Mouse (Mus musculus): ENCODE data around the gene Pde2a. TPM values are rescaled to one million over a fixed set of nuclear protein-coding genes. Genes with fewer than 3 reads are reported as not detected.

The Pde2a gene
- total and polyA plus RNA-seq, 3 experiments, result 0.11 to 0.62 TPM; not detected in 1

DNA sequence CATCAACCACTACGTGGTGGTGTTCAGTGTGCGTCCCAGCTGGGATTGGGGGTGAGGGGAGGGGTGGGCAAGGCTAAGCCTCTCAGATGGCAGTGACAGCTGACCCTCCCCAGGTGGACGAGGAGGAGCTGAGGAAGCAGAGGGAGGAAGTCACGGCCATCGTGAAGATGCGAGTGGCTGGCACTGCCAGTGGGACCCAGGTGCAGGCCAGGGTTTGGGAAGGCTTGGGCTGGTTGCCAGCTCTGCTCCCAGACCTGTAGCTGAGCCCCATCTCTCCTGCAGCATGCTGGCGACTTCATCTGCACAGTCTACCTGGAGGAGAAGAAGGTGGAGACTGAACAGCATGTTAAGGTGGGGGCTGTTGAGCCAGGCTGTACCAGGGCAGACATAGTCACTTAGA is 20.0 kb upstream of the Pde2a start:
- TF ChIP-seq NRF1 (IDR thresholded peaks at IDR 0.05; ENCODE audit: insufficient read depth, low read depth, low read length, poor library complexity, severe bottlenecking) (no peak), E2F4 (IDR thresholded peaks at IDR 0.05; ENCODE audit: borderline replicate concordance, low read depth, low read length) (no peak)
- Histone ChIP-seq H3K4me3 (ENCODE audit: control insufficient read depth in 1 of 2, insufficient read depth in 1 of 2, low read depth in 2 of 2, low read length in 2 of 2) (no peak overlapping the region), H3K79me2 (ENCODE audit: control insufficient read depth, insufficient read depth, low read length, poor library complexity) (no peaks in the 10 kb centered on the region), H3K27ac (ENCODE audit: control insufficient read depth, low read depth, low read length) (no peak overlapping the region), H3K9ac (ENCODE audit: control insufficient read depth, low read depth, low read length, poor library complexity, severe bottlenecking) (no peak overlapping the region), H3K4me1 (ENCODE audit: control insufficient read depth in 1 of 2, insufficient read depth in 2 of 2, low read length in 2 of 2) (no peaks in the 10 kb centered on the region), H3K27me3 (ENCODE audit: control insufficient read depth in 1 of 2, insufficient read depth in 2 of 2, low read length in 2 of 2) (no peaks in the 10 kb centered on the region), H3K9me3 (replicated peaks; ENCODE audit: insufficient read depth, low read length) (no peaks in the 10 kb centered on the region), H3K36me3 (ENCODE audit: control insufficient read depth in 1 of 2, insufficient read depth in 2 of 2, low read length in 2 of 2) (no peaks in the 10 kb centered on the region; a peak in 1 of 4 replicates)
- no peak for DNase-seq (ENCODE audit: low read depth, low spot score)

GRCm38 (mm10) chr7:101403831-101404230 is 17.7 kb upstream of the Pde2a start:
- H3K36me3 ChIP-seq (ENCODE audit: control insufficient read depth in 1 of 2, insufficient read depth in 2 of 2, low read length in 2 of 2), result no peaks in the 10 kb centered on the region; a peak in 1 of 4 replicates
- no peaks in the 10 kb centered on the region for H3K4me1 ChIP-seq (ENCODE audit: control insufficient read depth in 1 of 2, insufficient read depth in 2 of 2, low read length in 2 of 2)
- TF ChIP-seq MXI1 (IDR thresholded peaks at IDR 0.05; ENCODE audit: low read depth, low read length) (no peak), ETS1 (IDR thresholded peaks at IDR 0.05; ENCODE audit: low read depth, low read length) (no peak), ZKSCAN1 (IDR thresholded peaks at IDR 0.05; ENCODE audit: low read depth, low read length) (no peak), MEF2A (IDR thresholded peaks at IDR 0.05; ENCODE audit: extremely low read depth, insufficient replicate concordance, low read depth, low read length, poor library complexity, severe bottlenecking) (no peak)
- H3K9ac ChIP-seq (ENCODE audit: control insufficient read depth, low read depth, low read length, poor library complexity, severe bottlenecking), result no peak overlapping the region
- no peak for DNase-seq (ENCODE audit: low read depth, low spot score)
- no peaks in the 10 kb centered on the region for H3K27me3 ChIP-seq (ENCODE audit: control insufficient read depth in 1 of 2, insufficient read depth in 2 of 2, low read length in 2 of 2)
- H3K79me2 ChIP-seq (ENCODE audit: control insufficient read depth, insufficient read depth, low read length, poor library complexity), result no peaks in the 10 kb centered on the region
- H3K9me3 ChIP-seq (replicated peaks; ENCODE audit: insufficient read depth, low read length), result no peaks in the 10 kb centered on the region
- no peak overlapping the region for H3K4me3 ChIP-seq (ENCODE audit: control insufficient read depth in 1 of 2, insufficient read depth in 1 of 2, low read depth in 2 of 2, low read length in 2 of 2)
- no peak overlapping the region for H3K27ac ChIP-seq (ENCODE audit: control insufficient read depth, low read depth, low read length)

DNA sequence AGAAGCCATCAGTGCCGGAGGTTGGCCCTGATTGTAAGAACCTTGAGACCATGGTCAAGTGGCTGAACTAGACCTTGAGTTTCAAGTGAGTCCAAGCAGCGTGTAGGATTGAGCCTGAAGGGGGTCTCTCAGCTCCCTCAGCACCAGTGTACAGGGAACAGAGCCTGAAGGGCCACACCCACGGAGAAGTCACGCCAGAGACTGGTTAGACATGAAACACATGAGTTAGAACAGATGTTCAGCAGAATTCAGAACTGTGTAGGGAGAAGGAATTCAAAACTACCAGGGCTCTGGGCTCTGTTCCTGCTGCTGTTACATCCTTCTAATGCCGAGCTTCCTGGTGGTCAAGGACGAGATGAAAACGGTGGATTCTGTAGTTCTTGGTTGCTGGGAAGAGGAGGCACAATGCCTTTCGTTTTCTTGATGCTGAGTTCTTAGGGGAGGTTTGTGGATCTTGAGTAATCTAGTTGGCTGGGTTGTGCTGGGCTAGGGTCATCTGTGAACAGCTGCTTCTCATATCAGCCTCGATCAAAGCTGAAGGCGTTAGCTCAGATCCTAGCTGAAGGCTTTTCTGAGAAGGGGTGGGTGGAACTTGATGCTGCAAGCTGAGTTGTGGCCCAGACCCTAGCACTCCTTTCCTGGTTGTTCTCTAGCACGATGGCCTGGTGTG is 11.1 kb upstream of the Pde2a start, which contains the start of gene Gm45837:
TSS of gene Gm45837 (plus strand) at position 620 of the 670 bp plus-strand sequence.
- H3K4me1 ChIP-seq (ENCODE audit: control insufficient read depth in 1 of 2, insufficient read depth in 2 of 2, low read length in 2 of 2), result peaks cover 3 to 10% of the 10 kb centered on the region in 2 experiments; a peak in 3 of 4 replicates
- H3K36me3 ChIP-seq (ENCODE audit: control insufficient read depth in 1 of 2, insufficient read depth in 2 of 2, low read length in 2 of 2), result peaks cover 0 to 3% of the 10 kb centered on the region in 2 experiments; a peak in 2 of 4 replicates
- no peak within 1 kb of the TSS for H3K27ac ChIP-seq (ENCODE audit: control insufficient read depth, low read depth, low read length)
- H3K9ac ChIP-seq (ENCODE audit: control insufficient read depth, low read depth, low read length, poor library complexity, severe bottlenecking), result no peak within 1 kb of the TSS
- H3K4me3 ChIP-seq (ENCODE audit: control insufficient read depth in 1 of 2, insufficient read depth in 1 of 2, low read depth in 2 of 2, low read length in 2 of 2), result no peak within 1 kb of the TSS
- H3K27me3 ChIP-seq (ENCODE audit: control insufficient read depth in 1 of 2, insufficient read depth in 2 of 2, low read length in 2 of 2), result no peaks in the 10 kb centered on the region
- H3K9me3 ChIP-seq (replicated peaks; ENCODE audit: insufficient read depth, low read length), result no peaks in the 10 kb centered on the region
- no peak for DNase-seq (ENCODE audit: low read depth, low spot score)
- no peak for TF ChIP-seq POLR2A (IDR thresholded peaks at IDR 0.05; ENCODE audit: control insufficient read depth in 1 of 2, insufficient read depth in 1 of 2, low read depth in 1 of 2, low read length in 2 of 2, poor library complexity in 1 of 2)
- TF ChIP-seq CHD1 (IDR thresholded peaks at IDR 0.05; ENCODE audit: low read depth, low read length), result no peak
- no peak for TF ChIP-seq BHLHE40 (IDR thresholded peaks at IDR 0.05; ENCODE audit: borderline replicate concordance, low read depth, low read length)
- TF ChIP-seq MEF2A (IDR thresholded peaks at IDR 0.05; ENCODE audit: extremely low read depth, insufficient replicate concordance, low read depth, low read length, poor library complexity, severe bottlenecking), result no peak
- no peak for TF ChIP-seq JUND (IDR thresholded peaks at IDR 0.05; ENCODE audit: low read depth, low read length)
- TF ChIP-seq TCF12 (IDR thresholded peaks at IDR 0.05; ENCODE audit: low read depth, low read length), result no peak
- no peak for TF ChIP-seq E2F4 (IDR thresholded peaks at IDR 0.05; ENCODE audit: borderline replicate concordance, low read depth, low read length)
- no peak for TF ChIP-seq RAD21 (IDR thresholded peaks at IDR 0.05; ENCODE audit: low read depth, low read length)
- no peak for TF ChIP-seq MAFK (IDR thresholded peaks at IDR 0.05; ENCODE audit: borderline replicate concordance, low read depth, low read length)
- no peak for TF ChIP-seq USF2 (IDR thresholded peaks at IDR 0.05; ENCODE audit: borderline replicate concordance in 1 of 2, insufficient read depth in 1 of 2, low read depth in 1 of 2, low read length in 2 of 2)
- no peak for TF ChIP-seq TBP (IDR thresholded peaks at IDR 0.05; ENCODE audit: low read depth, low read length)
- TF ChIP-seq GATA1 (IDR thresholded peaks at IDR 0.05; ENCODE audit: low read depth, low read length), result no peak
- TF ChIP-seq ZC3H11A (IDR thresholded peaks at IDR 0.05; ENCODE audit: low read depth, low read length), result no peak
- no peak for TF ChIP-seq EP300 (IDR thresholded peaks at IDR 0.05; ENCODE audit: low read depth in 1 of 2, low read length in 2 of 2)
- TF ChIP-seq ETS1 (IDR thresholded peaks at IDR 0.05; ENCODE audit: low read depth, low read length), result no peak
- no peak for TF ChIP-seq MXI1 (IDR thresholded peaks at IDR 0.05; ENCODE audit: low read depth, low read length)
- no peak for TF ChIP-seq UBTF (IDR thresholded peaks at IDR 0.05; ENCODE audit: borderline replicate concordance, insufficient read depth, low read depth, low read length)
- TF ChIP-seq POLR2AphosphoS5 (IDR thresholded peaks at IDR 0.05; ENCODE audit: borderline replicate concordance, low read depth, low read length), result no peak
- H3K79me2 ChIP-seq (ENCODE audit: control insufficient read depth, insufficient read depth, low read length, poor library complexity), result no peaks in the 10 kb centered on the region

Measured in MEL (cell line).